7 mouse cellular contexts compared by ENCODE assay signal in the genomic region with DNA sequence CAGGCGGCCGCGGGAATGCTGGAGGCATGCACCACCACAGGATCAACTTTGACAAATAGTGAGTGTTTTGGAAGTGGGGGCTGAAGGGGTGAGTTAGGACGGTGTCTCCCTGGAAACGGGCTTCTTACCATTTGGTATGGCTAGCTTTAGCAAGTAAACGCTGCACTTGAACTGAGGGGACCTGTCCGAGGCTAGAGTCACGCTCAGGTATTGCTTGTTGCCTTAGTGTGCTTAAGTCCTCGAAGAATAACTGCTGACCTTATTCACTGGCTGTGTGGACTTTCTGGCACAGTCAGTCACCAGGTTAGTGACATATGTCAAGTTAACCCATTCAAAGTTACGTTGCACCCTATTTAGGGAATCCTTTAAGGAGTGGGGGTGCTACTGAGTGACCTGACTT. TPM values are rescaled to one million over a fixed set of nuclear protein-coding genes. Genes with fewer than 3 reads are reported as not detected.
A peak's percentile ranks its signal among the peaks of the same experiment; 100 is the strongest.
DNase-seq lines count a peak whose midpoint lies in the region; ATAC-seq lines count a peak whose summit lies in the region.

No protein-coding gene starts in this region.

- ATAC-seq in neural tube, embryonic 11.5 days (ENCODE audit: insufficient read depth, low FRiP score, low TSS enrichment) = no peak
- no peak for ATAC-seq in embryonic facial prominence, embryonic 15.5 days (ENCODE audit: insufficient number of reproducible peaks, low FRiP score, low TSS enrichment, low read depth)
- ATAC-seq in limb, embryonic 13.5 days (ENCODE audit: low FRiP score, low read depth) = no peak
- no peak for ATAC-seq in stomach, embryonic 16.5 days (ENCODE audit: insufficient read depth, low FRiP score)

- 3% methylated on average over 10 of the region's 10 CpGs for WGBS in neural tube, embryonic 11.5 days
- 3% methylated on average over 10 of the region's 10 CpGs for WGBS in embryonic facial prominence, embryonic 15.5 days
- WGBS in limb, embryonic 13.5 days = 5% methylated on average over 10 of the region's 10 CpGs
- 2% methylated on average over 10 of the region's 10 CpGs for WGBS in stomach, embryonic 16.5 days

- no peaks in the 10 kb centered on the region for H3K9me3 ChIP-seq in neural tube, embryonic 11.5 days (ENCODE audit: control insufficient read depth, low read length)
- no peaks in the 10 kb centered on the region for H3K9me3 ChIP-seq in embryonic facial prominence, embryonic 15.5 days (replicated peaks)
- H3K9me3 ChIP-seq in limb, embryonic 13.5 days = no peaks in the 10 kb centered on the region
- no peaks in the 10 kb centered on the region for H3K9me3 ChIP-seq in stomach, embryonic 16.5 days (replicated peaks; ENCODE audit: control insufficient read depth, low read length)

- no peak for DNase-seq in neural tube, embryonic 11.5 days (ENCODE audit: low spot score)
- no peak for DNase-seq in neural tube, embryonic 10.5 days (ENCODE audit: extremely low spot score, low spot score)
- DNase-seq in left cerebral cortex, postnatal 4 days = no peak
- no peak for DNase-seq in kidney, postnatal 10 days

- H3K4me3 ChIP-seq in neural tube, embryonic 11.5 days (ENCODE audit: low read depth, low read length) = peak overlapping the region; percentile 99
- H3K4me3 ChIP-seq in embryonic facial prominence, embryonic 15.5 days (replicated peaks) = peak overlapping the region; percentile 98
- peak overlapping the region; percentile 96 for H3K4me3 ChIP-seq in limb, embryonic 13.5 days
- peak overlapping the region; percentile 76 for H3K4me3 ChIP-seq in stomach, embryonic 16.5 days (replicated peaks; ENCODE audit: low read length)

- intact Hi-C loops in left cerebral cortex, postnatal 4 days (cut with DNase I) = loop anchor here (10.0 kb wide), 1 partner anchor 205 kb away; a partner anchor contains a TSS

- H3K9ac ChIP-seq in neural tube, embryonic 11.5 days (ENCODE audit: low read length) = peak overlapping the region; percentile 99
- peak overlapping the region; percentile 100 for H3K9ac ChIP-seq in embryonic facial prominence, embryonic 15.5 days
- H3K9ac ChIP-seq in limb, embryonic 13.5 days = peak overlapping the region; percentile 99
- peak overlapping the region; percentile 97 for H3K9ac ChIP-seq in stomach, embryonic 16.5 days (ENCODE audit: low read length)

- peaks cover 8% of the 10 kb centered on the region for H3K36me3 ChIP-seq in neural tube, embryonic 11.5 days (ENCODE audit: control insufficient read depth, insufficient read depth, low read length)
- H3K36me3 ChIP-seq in embryonic facial prominence, embryonic 15.5 days = peaks cover 37% of the 10 kb centered on the region
- peaks cover 45% of the 10 kb centered on the region for H3K36me3 ChIP-seq in limb, embryonic 13.5 days
- peaks cover 8% of the 10 kb centered on the region for H3K36me3 ChIP-seq in stomach, embryonic 16.5 days (ENCODE audit: control insufficient read depth, insufficient read depth, low read length)

- H3K4me1 ChIP-seq in neural tube, embryonic 11.5 days (ENCODE audit: control insufficient read depth, insufficient read depth, low read length) = peaks cover 6% of the 10 kb centered on the region; the same call in 1 of the 2 replicates
- H3K4me1 ChIP-seq in embryonic facial prominence, embryonic 15.5 days = peaks cover 39% of the 10 kb centered on the region
- peaks cover 32% of the 10 kb centered on the region for H3K4me1 ChIP-seq in limb, embryonic 13.5 days
- H3K4me1 ChIP-seq in stomach, embryonic 16.5 days (ENCODE audit: control insufficient read depth, insufficient read depth, low read length) = peaks cover 33% of the 10 kb centered on the region

- H3K27ac ChIP-seq in neural tube, embryonic 11.5 days (ENCODE audit: low read depth, low read length) = peak overlapping the region; percentile 90; the same call in 1 of the 2 replicates
- H3K27ac ChIP-seq in embryonic facial prominence, embryonic 15.5 days (replicated peaks) = peak overlapping the region; percentile 99; the same call in 1 of the 2 replicates
- H3K27ac ChIP-seq in limb, embryonic 13.5 days = peak overlapping the region; percentile 89; the same call in 1 of the 2 replicates
- H3K27ac ChIP-seq in stomach, embryonic 16.5 days (ENCODE audit: low read length) = peak overlapping the region; percentile 98

- peak overlapping the region; percentile 78 for H3K4me2 ChIP-seq in neural tube, embryonic 11.5 days (ENCODE audit: low read depth)
- H3K4me2 ChIP-seq in embryonic facial prominence, embryonic 15.5 days (replicated peaks) = peak overlapping the region; percentile 89
- H3K4me2 ChIP-seq in limb, embryonic 13.5 days (replicated peaks) = peak overlapping the region; percentile 77
- peak overlapping the region; percentile 91 for H3K4me2 ChIP-seq in stomach, embryonic 16.5 days (ENCODE audit: low read depth, low read length)

- H3K27me3 ChIP-seq in neural tube, embryonic 11.5 days (ENCODE audit: control insufficient read depth, insufficient read depth, low read length) = no peaks in the 10 kb centered on the region
- H3K27me3 ChIP-seq in embryonic facial prominence, embryonic 15.5 days = no peaks in the 10 kb centered on the region
- H3K27me3 ChIP-seq in limb, embryonic 13.5 days = no peaks in the 10 kb centered on the region
- H3K27me3 ChIP-seq in stomach, embryonic 16.5 days (ENCODE audit: control insufficient read depth, insufficient read depth, low read length) = no peaks in the 10 kb centered on the region

RNA-seq across cellular contexts. Expression of a gene that starts 1.0 kb away (rescaled TPM):
- 115 and 120 TPM in 2 replicates for polyA plus RNA-seq in neural tube, embryonic 11.5 days (2014; fragmentation: Nextera tagmentation; extraction: Ambion mirVana)
- polyA plus RNA-seq in embryonic facial prominence, embryonic 15.5 days (2015; fragmentation: Nextera tagmentation; extraction: Ambion mirVana) = 140 and 145 TPM in 2 replicates
- 141 and 145 TPM in 2 replicates for polyA plus RNA-seq in limb, embryonic 13.5 days (2015; fragmentation: Nextera tagmentation; extraction: Ambion mirVana)
- polyA plus RNA-seq in stomach, embryonic 16.5 days (2015; fragmentation: Nextera tagmentation; extraction: Ambion mirVana) = 109 and 128 TPM in 2 replicates
- total RNA-seq in left cerebral cortex, postnatal 4 days (2021) = 100 to 1,000 TPM; 159 TPM

RNA-seq across cellular contexts. Expression of a gene that starts 12.0 kb away (rescaled TPM):
- polyA plus RNA-seq in neural tube, embryonic 11.5 days (2014; fragmentation: Nextera tagmentation; extraction: Ambion mirVana) = 0.12 and 0.15 TPM in 2 replicates
- 3.9 and 5.6 TPM in 2 replicates for polyA plus RNA-seq in embryonic facial prominence, embryonic 15.5 days (2015; fragmentation: Nextera tagmentation; extraction: Ambion mirVana)
- 0.04 and 0.05 TPM in 2 replicates for polyA plus RNA-seq in limb, embryonic 13.5 days (2015; fragmentation: Nextera tagmentation; extraction: Ambion mirVana)
- 0.02 and 0.09 TPM in 2 replicates for polyA plus RNA-seq in stomach, embryonic 16.5 days (2015; fragmentation: Nextera tagmentation; extraction: Ambion mirVana)
- total RNA-seq in left cerebral cortex, postnatal 4 days (2021) = 1 to 10 TPM; 3.1 TPM
